Mouse (Mus musculus) forebrain, postnatal 0 days (tissue): ENCODE data around the gene Pold3. TPM values are rescaled to one million over a fixed set of nuclear protein-coding genes. Genes with fewer than 3 reads are reported as not detected.
A peak's percentile ranks its signal among the peaks of the same experiment; 100 is the strongest.

Experiments
- ATAC-seq: fragments of 200-750 bp; cut with Nextera tagmentation; 2 replicates; pipeline ENCODE4 v1.8.0; 2017; ENCODE audit warnings: mild to moderate bottlenecking, moderate library complexity
- DNase-seq: peaks from one replicate; pipeline ENCODE4 v3.0.0-alpha.2; 2015
- H3K27ac ChIP-seq: fragments of 300-500 bp; sonication (generic); 2 replicates; pipeline ENCODE4 v1.5.1; 2014; ENCODE audit warnings: low read depth, mild to moderate bottlenecking, antibody characterized with exemption, low read length, moderate library complexity, mixed read lengths
- H3K27me3 ChIP-seq: fragments of 300-500 bp; sonication (generic); 2 replicates; pipeline ENCODE4 v1.6.1; 2014; ENCODE audit warnings: mild to moderate bottlenecking, low read length, mixed read lengths; ENCODE audit not compliant: insufficient read depth
- H3K36me3 ChIP-seq: fragments of 300-500 bp; sonication (generic); 2 replicates; pipeline ENCODE4 v1.6.1; 2014; ENCODE audit warnings: mild to moderate bottlenecking, moderate library complexity; ENCODE audit not compliant: insufficient read depth
- H3K4me1 ChIP-seq: fragments of 300-500 bp; sonication (generic); 2 replicates; pipeline ENCODE4 v1.6.1; 2014; ENCODE audit warnings: antibody characterized with exemption; ENCODE audit not compliant: insufficient read depth
- H3K4me2 ChIP-seq: fragments of 300-500 bp; sonication (generic); 2 replicates; pipeline ENCODE4 v1.6.1; 2014; ENCODE audit warnings: low read depth, mild to moderate bottlenecking, moderate library complexity
- H3K4me3 ChIP-seq: fragments of 300-500 bp; sonication (generic); 2 replicates; pipeline ENCODE4 v1.5.1; 2014; ENCODE audit warnings: low read depth, low read length, mixed read lengths
- H3K9ac ChIP-seq: fragments of 300-500 bp; sonication (generic); 2 replicates; pipeline ENCODE4 v1.6.1; 2014; ENCODE audit warnings: mild to moderate bottlenecking
- H3K9me3 ChIP-seq: fragments of 300-500 bp; sonication (generic); 2 replicates; pipeline ENCODE4 v1.6.1; 2016; ENCODE audit warnings: low read length
- CTCF ChIP-seq: sonication (generic); IDR thresholded peaks from 2 replicates; pipeline ENCODE4 v1.5.1; 2016; ENCODE audit warnings: antibody characterized with exemption, control low read depth, low read depth
- WGBS: fragments of 180-500 bp; shearing (Covaris S2); extraction: QIAGEN DNeasy Blood & Tissue Kit; methylation state at CpG from one replicate; pipeline ENCODE4 v1.1.7; 2014; 5-methylcytosine and 5-hydroxymethylcytosine counted together
- polyA plus RNA-seq: library from polyadenylated mRNA; unstranded; fragments of >200 nt; fragmentation: Nextera tagmentation; extraction: Ambion mirVana; gene quantifications from 2 replicates; pipeline ENCODE4 v1.2.1, GENCODE M21; 2015
- total RNA-seq: library from RNA; depleted of rRNA; stranded (reverse); fragments of >200 nt; gene quantifications from 2 replicates; pipeline ENCODE4 v1.2.3, GENCODE M21; 2014

Gene Pold3
- total and polyA plus RNA-seq, 2 experiments from 2014 or later = 40.1 to 48.7 TPM

DNA sequence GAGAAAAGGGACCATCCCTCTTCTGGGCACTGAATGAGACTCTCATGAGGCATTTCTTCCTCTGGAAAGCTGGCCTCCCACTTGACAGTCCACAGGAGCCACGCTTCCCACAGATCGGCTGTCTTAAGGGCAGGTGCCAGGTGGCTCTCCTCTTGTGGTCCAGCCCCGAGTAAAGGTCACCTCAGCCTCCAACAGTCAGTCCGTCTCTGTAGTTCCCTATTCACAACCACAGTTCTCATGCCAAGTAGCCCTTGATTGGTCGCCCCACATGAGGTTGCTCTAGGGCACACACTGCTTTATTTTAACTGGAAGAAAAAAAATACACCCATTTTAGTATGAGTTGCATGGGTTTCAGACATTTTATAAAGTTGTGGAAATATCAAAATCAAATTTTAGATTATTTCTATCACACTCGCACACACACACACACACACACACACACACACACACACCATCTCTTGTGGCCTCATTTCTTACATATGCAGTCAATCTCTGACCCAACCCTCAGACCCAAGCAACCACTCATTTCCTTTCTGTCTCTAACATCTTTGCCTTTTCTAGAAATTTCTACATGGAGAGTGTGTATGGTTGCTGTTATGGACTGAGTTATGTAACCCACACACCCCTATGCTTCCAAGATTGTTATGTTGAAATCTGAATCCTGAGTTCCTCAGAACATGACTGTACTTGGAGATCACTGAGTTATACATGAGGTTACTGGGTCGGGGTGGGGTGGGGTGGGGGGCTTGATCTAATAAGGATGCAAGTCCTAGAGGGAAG, 7.1 kb upstream of the Pold3 start:
- no peak for TF ChIP-seq CTCF
- ATAC-seq = no peak
- no peaks in the 10 kb centered on the region for H3K27me3 ChIP-seq
- H3K4me2 ChIP-seq = no peak overlapping the region
- H3K9me3 ChIP-seq = no peaks in the 10 kb centered on the region
- H3K4me3 ChIP-seq = no peak overlapping the region
- H3K9ac ChIP-seq = no peak overlapping the region
- no peak overlapping the region for H3K27ac ChIP-seq
- no peaks in the 10 kb centered on the region for H3K4me1 ChIP-seq
- DNase-seq = no peak
- H3K36me3 ChIP-seq = no peaks in the 10 kb centered on the region
- 85% methylated on average over 7 of the region's 7 CpGs for WGBS

DNA sequence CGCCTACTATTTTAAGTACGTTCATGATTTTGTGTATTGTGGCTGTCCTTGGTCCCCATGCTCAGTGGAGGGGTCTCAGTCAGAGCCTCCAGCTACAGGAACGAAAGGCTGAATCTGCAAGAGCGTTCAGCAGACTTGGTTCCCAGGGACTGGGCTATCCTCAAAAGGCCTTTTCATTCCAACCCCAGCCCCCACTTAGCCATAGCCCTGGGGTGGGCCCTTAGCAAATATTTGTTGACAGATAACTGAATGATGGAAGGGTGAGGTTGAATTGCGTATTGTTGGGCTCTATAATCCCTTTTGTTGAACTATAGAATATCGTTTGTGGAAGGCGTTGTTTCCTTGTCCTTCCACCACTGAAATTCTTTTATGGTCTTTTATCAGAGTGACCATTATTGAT, 5.1 kb upstream of the Pold3 start:
- Histone ChIP-seq H3K9ac (no peak overlapping the region), H3K27ac (no peak overlapping the region), H3K4me2 (no peak overlapping the region), H3K4me3 (no peak overlapping the region), H3K36me3 (no peaks in the 10 kb centered on the region), H3K9me3 (no peaks in the 10 kb centered on the region), H3K27me3 (no peaks in the 10 kb centered on the region), H3K4me1 (no peaks in the 10 kb centered on the region)
- ATAC-seq (no peak), DNase-seq (no peak)
- TF ChIP-seq CTCF = no peak
- 77% methylated on average over 7 of the region's 7 CpGs for WGBS

DNA sequence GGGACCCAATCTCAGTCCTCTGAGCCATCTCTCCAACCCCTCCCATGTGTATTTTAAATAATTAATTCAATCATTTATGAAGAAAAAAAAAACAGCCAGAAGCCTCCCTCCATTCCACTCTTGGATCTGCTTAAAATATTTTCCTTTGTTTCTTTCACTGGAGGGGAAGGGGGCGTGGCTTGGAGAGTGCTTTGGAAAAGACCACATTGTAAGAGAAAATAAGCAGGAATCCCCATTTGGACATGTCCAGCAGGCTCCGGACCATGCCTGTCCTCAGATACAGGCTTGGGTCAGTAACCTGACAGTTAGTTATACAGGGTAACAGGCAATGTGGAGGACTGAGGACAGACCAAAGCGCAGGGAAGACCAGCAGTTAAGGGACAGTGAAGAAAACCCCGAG, 3.8 kb upstream of the Pold3 start:
- Histone ChIP-seq H3K9me3 (no peaks in the 10 kb centered on the region), H3K4me1 (peaks cover 6% of the 10 kb centered on the region; the same call in 1 of the 2 replicates), H3K4me3 (no peak overlapping the region), H3K36me3 (no peaks in the 10 kb centered on the region), H3K27ac (no peak overlapping the region), H3K9ac (no peak overlapping the region), H3K4me2 (no peak overlapping the region), H3K27me3 (no peaks in the 10 kb centered on the region)
- DNase-seq = no peak
- TF ChIP-seq CTCF = no peak
- 62% methylated on average over 4 of the region's 4 CpGs for WGBS
- no peak for ATAC-seq

DNA sequence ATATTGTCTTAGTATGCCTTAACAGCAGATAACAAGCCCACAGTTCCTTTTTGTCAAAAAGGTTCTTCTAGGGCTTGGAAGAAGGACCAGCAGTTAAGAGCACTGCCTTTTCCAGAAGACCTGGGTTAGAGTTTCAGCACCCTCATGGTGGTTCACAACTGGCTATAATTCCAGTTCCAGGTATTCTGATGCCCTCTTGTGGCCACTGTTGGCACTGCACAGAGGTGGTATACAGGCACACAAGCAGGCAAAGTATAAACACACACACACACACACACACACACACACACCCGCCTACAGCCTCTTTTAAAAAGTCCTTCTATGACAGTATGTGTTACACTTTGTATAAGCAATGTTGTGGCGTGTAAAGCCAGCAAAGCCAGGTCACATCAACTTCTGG, 2.8 kb upstream of the Pold3 start:
- TF ChIP-seq CTCF = peak; percentile 55
- DNase-seq = peak; percentile 19
- ATAC-seq = no peak
- Histone ChIP-seq H3K9ac (no peak overlapping the region), H3K36me3 (no peaks in the 10 kb centered on the region), H3K4me3 (no peak overlapping the region), H3K9me3 (no peaks in the 10 kb centered on the region), H3K4me2 (no peak overlapping the region), H3K27ac (no peak overlapping the region), H3K4me1 (peaks cover 9% of the 10 kb centered on the region; the same call in 1 of the 2 replicates), H3K27me3 (no peaks in the 10 kb centered on the region)
- WGBS = 73% methylated on average over 2 of the region's 2 CpGs

DNA sequence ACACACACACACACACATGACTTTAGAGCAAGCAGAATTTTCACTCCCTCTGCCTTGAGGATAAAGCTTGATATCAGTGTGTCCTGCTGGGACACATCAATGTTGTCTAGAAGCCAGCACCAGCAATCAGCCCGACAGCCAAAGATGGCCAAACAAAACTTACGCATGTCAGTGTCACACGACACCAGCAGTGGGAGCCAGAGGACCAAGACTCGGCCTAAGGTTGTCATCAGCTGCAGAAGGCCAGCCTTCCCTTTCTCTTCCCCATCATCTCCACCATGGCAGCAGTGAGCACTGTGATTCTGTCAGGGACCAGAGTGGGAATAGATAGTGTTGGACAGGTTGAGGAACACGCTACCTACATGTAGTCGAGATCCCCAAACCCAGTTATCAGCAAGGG, 2.1 kb upstream of the Pold3 start:
- DNase-seq = peak; percentile 23
- Histone ChIP-seq H3K4me3 (no peak overlapping the region), H3K9ac (no peak overlapping the region), H3K36me3 (peaks cover 3% of the 10 kb centered on the region; the same call in 1 of the 2 replicates), H3K27ac (no peak overlapping the region), H3K9me3 (no peaks in the 10 kb centered on the region), H3K4me2 (no peak overlapping the region), H3K27me3 (no peaks in the 10 kb centered on the region), H3K4me1 (peaks cover 9% of the 10 kb centered on the region; the same call in 1 of the 2 replicates)
- peak; percentile 62 for TF ChIP-seq CTCF
- ATAC-seq = no peak
- 54% methylated on average over 6 of the region's 6 CpGs for WGBS

DNA sequence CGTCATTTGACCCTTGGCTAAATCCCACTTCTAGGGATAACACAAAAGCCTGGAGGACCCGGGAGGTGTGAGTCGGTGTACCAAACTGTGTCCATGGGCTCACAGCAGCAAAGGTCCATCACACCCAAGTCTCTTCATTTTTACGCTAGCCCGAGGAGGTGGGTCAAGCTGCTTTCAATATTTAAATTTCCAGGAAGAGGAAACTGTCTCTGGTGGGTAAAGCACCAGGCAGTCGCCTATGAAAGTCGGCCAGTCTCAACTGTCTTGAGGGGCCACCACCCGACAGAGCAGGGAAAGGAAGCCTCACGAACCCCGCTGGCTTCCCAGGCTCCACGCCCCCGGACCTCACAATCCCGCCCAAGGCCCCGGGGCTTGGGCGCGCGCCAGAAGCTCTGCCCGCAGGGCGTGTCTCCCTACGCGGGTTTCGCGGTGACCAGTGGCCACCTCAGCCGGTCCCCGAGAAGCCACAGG, 539 bp downstream of the Pold3 start:
- ATAC-seq = peak; percentile 28
- H3K27ac ChIP-seq = peak overlapping the region; percentile 78
- peak overlapping the region; percentile 76 for H3K9ac ChIP-seq
- under 1% methylated on average over 25 of the region's 25 CpGs for WGBS
- TF ChIP-seq CTCF = no peak
- H3K36me3 ChIP-seq = peaks cover 9% of the 10 kb centered on the region
- DNase-seq = no peak
- peak overlapping the region; percentile 85 for H3K4me3 ChIP-seq
- no peaks in the 10 kb centered on the region for H3K27me3 ChIP-seq
- H3K4me1 ChIP-seq = peaks cover 9% of the 10 kb centered on the region; the same call in 1 of the 2 replicates
- no peaks in the 10 kb centered on the region for H3K9me3 ChIP-seq
- H3K4me2 ChIP-seq = peak overlapping the region; percentile 78

DNA sequence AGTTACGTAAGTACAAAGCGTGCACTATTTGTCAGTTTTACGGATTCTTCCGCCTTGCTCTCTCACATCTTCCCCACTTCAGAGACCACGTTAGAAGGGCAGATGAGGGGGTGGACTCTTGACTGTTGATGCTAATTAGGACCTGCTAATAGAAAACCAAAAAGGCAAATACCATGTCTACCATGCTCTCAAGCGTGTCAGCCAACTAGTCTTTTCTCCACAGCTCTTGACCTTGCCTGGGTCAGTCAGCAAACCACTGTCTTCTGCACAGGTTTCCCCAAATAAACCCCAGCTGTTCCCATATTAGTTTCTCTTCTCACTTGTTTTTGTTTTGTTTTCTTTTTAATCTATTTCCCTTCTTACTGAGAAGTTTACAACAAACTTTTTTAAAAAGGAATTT, 7.1 kb downstream of the Pold3 start:
- H3K36me3 ChIP-seq = peaks cover 18% of the 10 kb centered on the region
- DNase-seq = no peak
- no peak overlapping the region for H3K4me3 ChIP-seq
- 93% methylated on average over 6 of the region's 6 CpGs for WGBS
- no peak for ATAC-seq
- H3K9me3 ChIP-seq = no peaks in the 10 kb centered on the region
- no peak for TF ChIP-seq CTCF
- H3K4me1 ChIP-seq = no peaks in the 10 kb centered on the region
- no peak overlapping the region for H3K9ac ChIP-seq
- H3K27ac ChIP-seq = no peak overlapping the region
- no peaks in the 10 kb centered on the region for H3K27me3 ChIP-seq
- H3K4me2 ChIP-seq = no peak overlapping the region
